Mouse (Mus musculus) ES-Bruce4 (cell line): ENCODE measurements at regions not wholly inside any gene's neighbourhood (a gene's known extent, or its start where the extent isn't known, plus 50 kb on each side); places are given as distances from the start of the nearest gene placed in this dataset.

Experiments
- H3K27ac ChIP-seq: 2 replicates; pipeline ENCODE4 v1.5.1; 2012; ENCODE audit warnings: low read length, inconsistent platforms; ENCODE audit not compliant: insufficient read depth
- H3K27me3 ChIP-seq: 2 replicates; pipeline ENCODE4 v1.6.1; 2012; ENCODE audit warnings: mild to moderate bottlenecking, low read length, inconsistent platforms; ENCODE audit not compliant: control insufficient read depth, poor library complexity, insufficient read depth, severe bottlenecking
- H3K36me3 ChIP-seq: 2 replicates; pipeline ENCODE4 v1.6.1; 2012; ENCODE audit warnings: inconsistent platforms, mild to moderate bottlenecking, low read length, moderate library complexity; ENCODE audit not compliant: control insufficient read depth, poor library complexity, insufficient read depth, severe bottlenecking
- H3K4me1 ChIP-seq: one replicate; pipeline ENCODE4 v1.8.1; 2011; ENCODE audit warnings: low read length; ENCODE audit not compliant: control insufficient read depth, insufficient read depth
- H3K4me3 ChIP-seq: 2 replicates; pipeline ENCODE4 v1.5.1; 2011; ENCODE audit warnings: low read depth, mild to moderate bottlenecking, low read length
- H3K9ac ChIP-seq: 2 replicates; pipeline ENCODE4 v1.6.1; 2012; ENCODE audit warnings: low read depth, mild to moderate bottlenecking, inconsistent platforms; ENCODE audit not compliant: poor library complexity, severe bottlenecking
- H3K9me3 ChIP-seq: replicated peaks from 2 replicates; pipeline ENCODE4 v1.6.1; 2012; ENCODE audit warnings: mild to moderate bottlenecking, low read length, inconsistent platforms; ENCODE audit not compliant: control insufficient read depth, poor library complexity, insufficient read depth, severe bottlenecking
- CTCF ChIP-seq: IDR thresholded peaks from one replicate; pipeline ENCODE4 v1.8.1; 2011; ENCODE audit warnings: low read depth, low read length
- EP300 ChIP-seq: IDR thresholded peaks from 2 replicates; pipeline ENCODE4 v1.6.1; 2011; ENCODE audit warnings: low read depth, low read length; ENCODE audit not compliant: insufficient read depth
- POLR2A ChIP-seq: IDR thresholded peaks from one replicate; pipeline ENCODE4 v1.8.1; 2011; ENCODE audit warnings: low read length; ENCODE audit not compliant: insufficient read depth

- Histone ChIP-seq H3K36me3 (no peaks in the 10 kb centered on the region), H3K9ac (no peak overlapping the region), H3K4me1 (no peaks in the 10 kb centered on the region), H3K4me3 (no peak overlapping the region), H3K9me3 (no peaks in the 10 kb centered on the region; the same call in 1 of the 2 replicates), H3K27me3 (no peaks in the 10 kb centered on the region), H3K27ac (no peak overlapping the region)
- TF ChIP-seq CTCF: no peak
- no peak for TF ChIP-seq POLR2A
- no peak for TF ChIP-seq EP300
Observed at GRCm38 (mm10) chr17:81176306-81176705, 111.4 kb upstream of the Thumpd2 start.

GRCm38 (mm10) chr17:81175877-81176276, 111.0 kb upstream of the Thumpd2 start:
- Histone ChIP-seq H3K27ac (no peak overlapping the region), H3K27me3 (no peaks in the 10 kb centered on the region), H3K4me3 (no peak overlapping the region), H3K4me1 (no peaks in the 10 kb centered on the region), H3K36me3 (no peaks in the 10 kb centered on the region), H3K9me3 (no peaks in the 10 kb centered on the region; the same call in 1 of the 2 replicates), H3K9ac (no peak overlapping the region)
- TF ChIP-seq EP300 (no peak), CTCF (no peak), POLR2A (no peak)

GRCm38 (mm10) chr17:81172943-81173342, 108.1 kb upstream of the Thumpd2 start:
- H3K9ac ChIP-seq: no peak overlapping the region
- H3K4me1 ChIP-seq: no peaks in the 10 kb centered on the region
- H3K9me3 ChIP-seq: no peaks in the 10 kb centered on the region; the same call in 1 of the 2 replicates
- no peak overlapping the region for H3K4me3 ChIP-seq
- TF ChIP-seq POLR2A: no peak
- TF ChIP-seq EP300: no peak
- TF ChIP-seq CTCF: no peak
- no peaks in the 10 kb centered on the region for H3K36me3 ChIP-seq
- no peak overlapping the region for H3K27ac ChIP-seq
- H3K27me3 ChIP-seq: no peaks in the 10 kb centered on the region

DNA sequence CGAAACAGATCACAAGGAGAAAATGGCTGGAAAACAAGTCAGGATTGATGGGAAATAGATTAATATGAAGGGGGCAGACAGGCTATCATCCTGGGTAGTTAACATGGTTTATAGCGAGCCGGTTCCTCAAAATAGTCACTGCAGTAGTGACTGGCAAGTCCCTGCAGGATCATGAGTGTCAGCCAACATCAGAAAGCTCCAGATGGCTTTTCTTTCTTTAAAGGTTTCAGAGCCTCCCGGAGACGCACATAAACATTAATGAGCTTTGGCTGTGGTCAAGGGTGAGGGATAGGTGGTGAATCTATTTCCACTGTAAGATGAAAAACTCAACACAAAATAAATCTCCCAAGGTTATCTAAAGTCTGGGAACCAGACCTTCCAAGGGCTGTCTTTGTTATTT, 104.2 kb upstream of the Thumpd2 start:
- Histone ChIP-seq H3K9me3 (no peaks in the 10 kb centered on the region; the same call in none of the 2 replicates), H3K4me1 (no peaks in the 10 kb centered on the region), H3K27ac (no peak overlapping the region), H3K27me3 (no peaks in the 10 kb centered on the region), H3K9ac (no peak overlapping the region), H3K4me3 (no peak overlapping the region), H3K36me3 (no peaks in the 10 kb centered on the region)
- TF ChIP-seq EP300: no peak
- no peak for TF ChIP-seq POLR2A
- no peak for TF ChIP-seq CTCF

- no peaks in the 10 kb centered on the region for H3K4me1 ChIP-seq
- TF ChIP-seq CTCF (no peak), POLR2A (no peak), EP300 (no peak)
- H3K9ac ChIP-seq: no peak overlapping the region
- no peak overlapping the region for H3K27ac ChIP-seq
- H3K4me3 ChIP-seq: no peak overlapping the region
- H3K9me3 ChIP-seq: no peaks in the 10 kb centered on the region
- no peaks in the 10 kb centered on the region for H3K36me3 ChIP-seq
- no peaks in the 10 kb centered on the region for H3K27me3 ChIP-seq
Observed at GRCm38 (mm10) chr17:81150730-81151129, 85.8 kb upstream of the Thumpd2 start.

- Histone ChIP-seq H3K27me3 (no peaks in the 10 kb centered on the region), H3K9me3 (peaks cover 4% of the 10 kb centered on the region; the same call in 1 of the 2 replicates), H3K27ac (no peak overlapping the region), H3K9ac (no peak overlapping the region), H3K4me3 (no peak overlapping the region), H3K36me3 (no peaks in the 10 kb centered on the region), H3K4me1 (no peaks in the 10 kb centered on the region)
- TF ChIP-seq EP300 (no peak), CTCF (no peak), POLR2A (no peak)
Observed at GRCm38 (mm10) chr17:81134702-81135101, 69.8 kb upstream of the Thumpd2 start.
